Mouse (Mus musculus): ENCODE results near the gene Tmprss12. TPM values are rescaled to one million over a fixed set of nuclear protein-coding genes. Genes with fewer than 3 reads are reported as not detected.
A peak's percentile ranks its signal among the peaks of the same experiment; 100 is the strongest.

Gene Tmprss12
- polyA plus RNA-seq, 1 experiment from 2014 or later = not detected

DNA sequence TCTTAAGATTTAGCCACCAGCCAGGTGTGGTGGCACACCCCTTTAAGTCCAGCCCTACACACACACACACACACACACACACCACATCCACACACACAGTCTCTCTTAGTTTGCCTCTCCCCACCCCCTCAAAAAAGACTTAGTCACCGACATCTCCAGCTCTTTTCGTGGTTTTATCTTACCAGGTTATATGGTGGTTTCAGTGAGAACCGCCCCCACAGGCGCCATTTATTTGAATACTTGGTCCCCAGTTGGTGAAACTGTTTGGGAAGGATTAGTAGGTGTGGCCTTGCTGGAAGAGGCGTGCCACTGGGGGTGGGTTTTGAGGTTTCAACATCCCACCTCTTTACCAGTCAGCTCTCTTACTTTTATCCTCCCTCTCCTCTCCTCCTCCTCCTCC lies 17.2 kb downstream of the Tmprss12 start:
- Histone ChIP-seq H3K9me3 (ENCODE audit: low read length) (no peaks in the 10 kb centered on the region), H3K4me1 (ENCODE audit: insufficient read depth, low read depth, low read length) (no peaks in the 10 kb centered on the region; the same call in 1 of the 2 replicates), H3K27ac (ENCODE audit: low read length) (no peak overlapping the region), H3K36me3 (ENCODE audit: insufficient read depth, low read length) (no peaks in the 10 kb centered on the region), H3K27me3 (replicated peaks; ENCODE audit: insufficient read depth, low read length) (no peaks in the 10 kb centered on the region), H3K9ac (replicated peaks; ENCODE audit: low read depth) (no peak overlapping the region), H3K4me2 (replicated peaks; ENCODE audit: low read depth, low read length) (no peak overlapping the region), H3K4me3 (ENCODE audit: low read depth, low read length) (no peak overlapping the region)
- WGBS = 84% methylated on average over 5 of the region's 5 CpGs
- DNase-seq (ENCODE audit: low spot score) (no peak), ATAC-seq (no peak)
- TF ChIP-seq EP300 (IDR thresholded peaks at IDR 0.05) (no peak), CTCF (IDR thresholded peaks at IDR 0.05) (no peak)

DNA sequence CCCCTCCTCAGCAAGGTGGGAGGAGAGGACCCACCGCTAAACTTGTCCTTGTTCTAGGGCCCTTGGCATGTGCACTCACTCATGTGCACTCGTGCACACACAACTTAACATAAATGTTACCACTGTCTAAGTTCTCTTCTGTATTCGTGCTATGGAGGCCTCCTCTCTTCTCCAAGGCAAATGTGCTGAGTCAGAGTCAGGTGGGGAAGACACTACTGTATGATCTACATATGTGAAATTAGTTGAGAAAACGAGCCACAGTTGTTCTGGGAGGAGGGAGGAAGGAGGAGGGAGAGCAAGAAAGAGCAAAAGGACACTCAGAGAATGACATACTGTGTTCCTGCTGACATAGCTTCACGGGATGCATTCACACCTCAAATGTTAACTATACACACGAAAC lies 19.9 kb downstream of the Tmprss12 start:
- DNase-seq (ENCODE audit: low spot score) (no peak), ATAC-seq (no peak)
- no peaks in the 10 kb centered on the region for H3K36me3 ChIP-seq (ENCODE audit: insufficient read depth, low read length)
- H3K27me3 ChIP-seq (replicated peaks; ENCODE audit: insufficient read depth, low read length) = no peaks in the 10 kb centered on the region
- H3K9ac ChIP-seq (replicated peaks; ENCODE audit: low read depth) = no peak overlapping the region
- WGBS = 70% methylated on average over 6 of the region's 6 CpGs
- no peak overlapping the region for H3K4me3 ChIP-seq (ENCODE audit: low read depth, low read length)
- no peak overlapping the region for H3K4me2 ChIP-seq (replicated peaks; ENCODE audit: low read depth, low read length)
- H3K9me3 ChIP-seq (ENCODE audit: low read length) = no peaks in the 10 kb centered on the region
- no peak overlapping the region for H3K27ac ChIP-seq (ENCODE audit: low read length)
- no peaks in the 10 kb centered on the region; the same call in 1 of the 2 replicates for H3K4me1 ChIP-seq (ENCODE audit: insufficient read depth, low read depth, low read length)
- TF ChIP-seq EP300 (IDR thresholded peaks at IDR 0.05) (no peak), CTCF (IDR thresholded peaks at IDR 0.05) (no peak)

DNA sequence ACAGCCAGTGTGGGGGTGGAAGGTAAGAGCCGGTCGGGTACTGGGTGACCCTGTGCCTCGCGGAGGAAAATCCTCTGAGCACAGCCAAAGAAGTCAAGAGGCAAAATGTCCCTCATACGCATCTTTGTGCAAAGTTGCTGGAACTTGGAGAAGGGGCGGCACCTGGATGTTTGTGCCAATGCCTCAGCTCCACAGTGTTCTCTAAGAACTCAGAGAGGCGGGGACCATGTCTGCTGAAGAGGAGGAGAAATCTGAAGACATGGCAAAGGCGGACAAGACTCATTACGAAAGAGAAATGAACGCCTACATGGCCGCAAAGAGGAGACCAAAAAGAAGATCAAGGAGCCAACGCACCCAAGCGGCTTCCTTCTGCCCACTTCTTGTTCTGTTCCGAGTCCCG lies 20.9 kb downstream of the Tmprss12 start:
- no peak for DNase-seq (ENCODE audit: low spot score)
- H3K9ac ChIP-seq (replicated peaks; ENCODE audit: low read depth) = no peak overlapping the region
- ATAC-seq = no peak

DNA sequence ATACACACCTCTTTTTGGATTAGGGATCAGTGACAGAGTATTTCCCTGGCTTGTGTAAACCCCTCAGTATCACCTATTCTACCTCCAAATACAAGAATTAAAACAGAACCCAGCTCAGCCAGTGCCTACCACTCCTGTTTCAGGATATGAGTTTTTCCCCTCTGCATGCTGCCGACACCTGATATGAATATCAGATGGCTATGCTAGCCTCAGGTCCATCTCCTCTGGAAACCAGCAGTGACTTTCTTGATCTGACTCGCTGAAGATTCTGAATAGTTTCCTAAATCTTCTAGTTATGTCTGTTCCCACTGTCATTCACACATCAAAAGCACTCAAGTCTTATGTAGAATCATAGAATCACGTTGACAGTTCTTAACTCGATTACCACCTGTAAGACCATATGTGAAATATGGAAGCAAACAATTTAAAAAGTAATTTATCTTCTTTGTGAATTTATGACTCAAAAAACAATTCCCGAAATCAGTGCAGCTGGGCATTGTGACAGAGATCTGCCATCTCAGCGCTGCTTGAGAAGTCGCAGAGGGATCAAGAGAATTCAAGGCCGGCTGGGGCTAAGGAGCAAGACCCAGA lies 22.9 kb downstream of the Tmprss12 start:
- Histone ChIP-seq H3K36me3 (ENCODE audit: insufficient read depth, low read length) (no peaks in the 10 kb centered on the region), H3K4me2 (replicated peaks; ENCODE audit: low read depth, low read length) (peak overlapping the region; percentile 69), H3K27me3 (replicated peaks; ENCODE audit: insufficient read depth, low read length) (no peaks in the 10 kb centered on the region), H3K9ac (replicated peaks; ENCODE audit: low read depth) (no peak overlapping the region), H3K9me3 (ENCODE audit: low read length) (no peaks in the 10 kb centered on the region), H3K4me1 (ENCODE audit: insufficient read depth, low read depth, low read length) (no peaks in the 10 kb centered on the region; the same call in 1 of the 2 replicates), H3K27ac (ENCODE audit: low read length) (peak overlapping the region; percentile 92), H3K4me3 (ENCODE audit: low read depth, low read length) (no peak overlapping the region)
- 34% methylated on average over 8 of the region's 8 CpGs for WGBS
- ATAC-seq (no peak), DNase-seq (ENCODE audit: low spot score) (no peak)
- TF ChIP-seq CTCF (IDR thresholded peaks at IDR 0.05) = no peak
- 0 out of 2 replicates have a peak, but pooled peaks have one; percentile 26 for TF ChIP-seq EP300 (IDR thresholded peaks at IDR 0.05)

More for the DNA sequence above, 20.9 kb downstream of the Tmprss12 start:
- Histone ChIP-seq H3K27ac (ENCODE audit: low read length) (no peak overlapping the region), H3K4me2 (replicated peaks; ENCODE audit: low read depth, low read length) (no peak overlapping the region), H3K4me1 (ENCODE audit: insufficient read depth, low read depth, low read length) (no peaks in the 10 kb centered on the region; the same call in 1 of the 2 replicates), H3K4me3 (ENCODE audit: low read depth, low read length) (no peak overlapping the region), H3K36me3 (ENCODE audit: insufficient read depth, low read length) (no peaks in the 10 kb centered on the region), H3K9me3 (ENCODE audit: low read length) (no peaks in the 10 kb centered on the region), H3K27me3 (replicated peaks; ENCODE audit: insufficient read depth, low read length) (no peaks in the 10 kb centered on the region)
- TF ChIP-seq EP300 (IDR thresholded peaks at IDR 0.05) (no peak), CTCF (IDR thresholded peaks at IDR 0.05) (no peak)
- WGBS = 78% methylated on average over 15 of the region's 15 CpGs

DNA sequence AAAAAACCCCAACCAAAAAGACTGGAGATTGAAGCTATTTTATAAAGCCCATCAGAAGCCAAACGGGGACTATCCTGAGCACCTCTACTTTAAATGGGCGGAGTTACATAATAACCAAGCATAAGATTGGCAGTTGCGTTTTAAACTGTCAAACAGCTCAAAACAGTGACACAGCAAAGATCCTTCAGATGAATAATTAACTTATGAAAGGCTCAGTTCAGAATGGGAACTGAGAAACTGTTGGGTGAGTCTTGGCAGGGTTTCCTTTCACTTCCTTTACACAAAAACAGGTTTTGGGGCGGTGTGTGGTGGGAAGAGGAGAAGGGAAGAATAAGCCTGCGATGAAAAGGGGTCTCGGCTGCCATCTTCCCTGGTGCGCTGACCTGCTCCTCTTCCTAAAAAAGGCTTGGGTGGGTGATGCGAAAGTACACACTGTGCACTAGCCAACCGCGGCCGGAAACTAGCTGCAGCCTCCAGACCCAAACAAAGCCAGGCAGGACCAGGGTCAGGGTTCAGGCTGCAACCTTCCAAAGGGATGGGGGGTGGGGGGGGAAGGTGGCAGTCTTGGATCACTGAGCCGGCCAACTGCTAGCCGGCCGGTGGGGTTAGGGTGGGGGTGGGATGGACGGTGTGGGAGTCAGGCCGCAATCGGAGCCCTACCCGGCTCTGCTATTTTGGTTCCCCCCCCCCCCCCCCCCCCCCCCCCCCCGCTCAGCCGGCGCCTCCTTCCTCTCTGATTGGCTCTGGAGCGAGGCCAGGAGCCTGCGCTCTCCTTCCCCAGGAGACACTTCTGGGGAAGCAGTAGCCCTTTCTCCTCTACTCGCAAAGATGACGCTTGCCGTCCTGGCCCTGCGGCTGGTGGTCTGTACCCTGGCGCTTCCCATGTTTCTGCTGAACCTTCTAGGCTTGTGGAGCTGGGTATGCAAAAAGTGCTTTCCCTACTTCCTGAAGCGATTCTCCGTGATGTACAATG lies 23.7 kb downstream of the Tmprss12 start, which contains the start of gene Mettl7a1:
Mettl7a1 (plus strand) TSS at position 122 of the 973 bp plus-strand sequence.
- 1% methylated on average over 15 of the region's 30 CpGs for WGBS
- Histone ChIP-seq H3K4me1 (ENCODE audit: insufficient read depth, low read depth, low read length) (no peaks in the 10 kb centered on the region; the same call in 1 of the 2 replicates), H3K9ac (replicated peaks; ENCODE audit: low read depth) (peak within 1 kb of the TSS; percentile 47), H3K36me3 (ENCODE audit: insufficient read depth, low read length) (no peaks in the 10 kb centered on the region), H3K27ac (ENCODE audit: low read length) (peak within 1 kb of the TSS; percentile 92), H3K4me3 (ENCODE audit: low read depth, low read length) (peak within 1 kb of the TSS; percentile 58), H3K27me3 (replicated peaks; ENCODE audit: insufficient read depth, low read length) (no peaks in the 10 kb centered on the region), H3K4me2 (replicated peaks; ENCODE audit: low read depth, low read length) (peak within 1 kb of the TSS; percentile 69), H3K9me3 (ENCODE audit: low read length) (no peaks in the 10 kb centered on the region)
- ATAC-seq (peak; percentile 71), DNase-seq (ENCODE audit: low spot score) (peak; percentile 94)
- TF ChIP-seq EP300 (IDR thresholded peaks at IDR 0.05) (peak; percentile 14; the same call in 1 of the 2 replicates), CTCF (IDR thresholded peaks at IDR 0.05) (no peak)

DNA sequence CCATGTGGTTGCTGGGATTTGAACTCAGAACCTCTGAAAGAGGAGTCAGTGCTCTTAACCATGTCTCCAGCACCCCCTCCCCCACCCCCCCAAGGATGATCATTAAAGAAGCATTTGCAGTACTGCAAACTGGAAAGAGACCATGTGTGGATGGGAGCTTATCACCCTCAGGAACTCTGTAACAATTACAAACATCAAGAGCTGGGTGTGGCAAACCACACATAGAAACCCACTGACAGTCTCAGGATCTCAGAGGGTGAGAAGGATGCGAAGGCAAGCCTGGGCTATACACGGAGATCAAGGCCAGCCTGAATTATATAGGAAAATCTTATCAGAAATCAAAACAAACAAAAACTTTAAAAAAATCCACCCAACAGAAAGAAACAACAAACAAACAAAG lies 25.6 kb downstream of the Tmprss12 start:
- peak overlapping the region; percentile 58; the same call in 1 of the 2 replicates for H3K4me3 ChIP-seq (ENCODE audit: low read depth, low read length)
- no peaks in the 10 kb centered on the region for H3K9me3 ChIP-seq (ENCODE audit: low read length)
- H3K9ac ChIP-seq (replicated peaks; ENCODE audit: low read depth) = no peak overlapping the region
- H3K4me1 ChIP-seq (ENCODE audit: insufficient read depth, low read depth, low read length) = no peaks in the 10 kb centered on the region
- H3K36me3 ChIP-seq (ENCODE audit: insufficient read depth, low read length) = no peaks in the 10 kb centered on the region
- no peak for DNase-seq (ENCODE audit: low spot score)
- peak overlapping the region; percentile 69 for H3K4me2 ChIP-seq (replicated peaks; ENCODE audit: low read depth, low read length)
- 49% methylated on average over 2 of the region's 2 CpGs for WGBS
- no peaks in the 10 kb centered on the region for H3K27me3 ChIP-seq (replicated peaks; ENCODE audit: insufficient read depth, low read length)
- TF ChIP-seq CTCF (IDR thresholded peaks at IDR 0.05) (no peak), EP300 (IDR thresholded peaks at IDR 0.05) (no peak)
- H3K27ac ChIP-seq (ENCODE audit: low read length) = no peak overlapping the region
- ATAC-seq = no peak

Measured in lung, postnatal 0 days (tissue).